Mouse (Mus musculus): ENCODE results near the gene Tmem106c.

Tmem106c gene

GRCm38 (mm10) chr15:98001321-98002112 is 37.5 kb downstream of the Tmem106c start:
- DNase-seq (ENCODE audit: low spot score) = no peak

GRCm38 (mm10) chr15:98002113-98002990 is 38.4 kb downstream of the Tmem106c start:
- DNase-seq (ENCODE audit: low spot score) = no peak

- no peak for DNase-seq (ENCODE audit: low spot score)
Observed at GRCm38 (mm10) chr15:98002991-98003821, 39.2 kb downstream of the Tmem106c start.

GRCm38 (mm10) chr15:98003822-98004739 is 40.1 kb downstream of the Tmem106c start, which contains the start of gene Col2a1:
Col2a1 (minus strand) TSS chr15:98004695.
- DNase-seq (ENCODE audit: low spot score) = no peak

GRCm38 (mm10) chr15:98004740-98005159 is 40.8 kb downstream of the Tmem106c start:
- no peak for DNase-seq (ENCODE audit: low spot score)

GRCm38 (mm10) chr15:98005181-98005580 is 41.2 kb downstream of the Tmem106c start:
- no peak for DNase-seq (ENCODE audit: low spot score)

- no peak for DNase-seq (ENCODE audit: low spot score)
Observed at GRCm38 (mm10) chr15:98012810-98013209, 48.8 kb downstream of the Tmem106c start.

GRCm38 (mm10) chr15:98017925-98018324 is 53.9 kb downstream of the Tmem106c start:
- DNase-seq (ENCODE audit: low spot score) = no peak

GRCm38 (mm10) chr15:98019047-98019446 is 55.0 kb downstream of the Tmem106c start:
- no peak for DNase-seq (ENCODE audit: low spot score)

Measured in urinary bladder, postnatal 10 days (tissue).